Mouse (Mus musculus) MEL (cell line): ENCODE results near the gene Gpr3. TPM values are rescaled to one million over a fixed set of nuclear protein-coding genes. Genes with fewer than 3 reads are reported as not detected.
A peak's percentile ranks its signal among the peaks of the same experiment; 100 is the strongest.

Source experiments
- DNase-seq: peaks from one replicate; pipeline ENCODE4 v3.0.0; 2011; ENCODE audit warnings: low read depth, low spot score
- H3K27ac ChIP-seq: 2 replicates; pipeline ENCODE4 v1.5.1; 2012; ENCODE audit warnings: low read depth, mild to moderate bottlenecking, control low read depth, low read length, moderate library complexity; ENCODE audit not compliant: control insufficient read depth
- H3K27me3 ChIP-seq, 2 experiments: fragments of 150-350 bp in 1 of 2; sonication (generic) in 1 of 2; 2 replicates each; pipeline ENCODE4 v1.6.1; 2012; ENCODE audit warnings: low read length in 2 of 2, mild to moderate bottlenecking in 2 of 2, improper control_type of control experiment in 1 of 2, moderate library complexity in 1 of 2; ENCODE audit not compliant: insufficient read depth in 2 of 2, control insufficient read depth in 1 of 2
- H3K36me3 ChIP-seq, 2 experiments: 2 replicates each; pipeline ENCODE4 v1.6.1; 2012 to 2014; ENCODE audit warnings: low read length in 2 of 2, improper control_type of control experiment in 1 of 2, inconsistent platforms in 1 of 2, mild to moderate bottlenecking in 1 of 2; ENCODE audit not compliant: insufficient read depth in 2 of 2, control insufficient read depth in 1 of 2
- H3K4me1 ChIP-seq, 2 experiments: fragments of 150-350 bp in 1 of 2; sonication (generic) in 1 of 2; 2 replicates each; pipeline ENCODE4 v1.6.1; 2012; ENCODE audit warnings: low read length in 2 of 2, improper control_type of control experiment in 1 of 2, mild to moderate bottlenecking in 1 of 2; ENCODE audit not compliant: insufficient read depth in 2 of 2, control insufficient read depth in 1 of 2
- H3K4me3 ChIP-seq, 2 experiments: fragments of 150-350 bp in 1 of 2; sonication (generic) in 1 of 2; 2 replicates each; pipeline ENCODE4 v1.5.1; 2012; ENCODE audit warnings: low read depth in 2 of 2, low read length in 2 of 2, mild to moderate bottlenecking in 2 of 2, moderate library complexity in 2 of 2, control low read depth in 1 of 2, improper control_type of control experiment in 1 of 2; ENCODE audit not compliant: control insufficient read depth in 1 of 2, insufficient read depth in 1 of 2
- H3K79me2 ChIP-seq: 2 replicates; pipeline ENCODE4 v1.6.1; 2012; ENCODE audit warnings: mild to moderate bottlenecking, low read length, moderate library complexity; ENCODE audit not compliant: control insufficient read depth, poor library complexity, insufficient read depth
- H3K9ac ChIP-seq: 2 replicates; pipeline ENCODE4 v1.6.1; 2012; ENCODE audit warnings: low read depth, mild to moderate bottlenecking, control low read depth, low read length, moderate library complexity; ENCODE audit not compliant: control insufficient read depth, poor library complexity, severe bottlenecking
- H3K9me3 ChIP-seq: fragments of 150-350 bp; sonication (generic); replicated peaks from 2 replicates; pipeline ENCODE4 v1.6.1; 2012; ENCODE audit warnings: mild to moderate bottlenecking, low read length, improper control_type of control experiment, moderate library complexity; ENCODE audit not compliant: insufficient read depth
- CHD1 ChIP-seq: IDR thresholded peaks from 2 replicates; pipeline ENCODE4 v1.6.1; 2012; ENCODE audit warnings: low read depth, mild to moderate bottlenecking, inconsistent platforms, low read length, improper control_type of control experiment
- CTCF ChIP-seq, 3 experiments: IDR thresholded peaks in 2 of 3; conservative IDR thresholded peaks in 1 of 3; 2 replicates each; pipeline ENCODE4 v1.5.1; 2011 to 2012; ENCODE audit warnings: low read length in 3 of 3, low read depth in 2 of 3, mild to moderate bottlenecking in 2 of 3, improper control_type of control experiment in 1 of 3, inconsistent platforms in 1 of 3, mixed read lengths in 1 of 3, moderate library complexity in 1 of 3; ENCODE audit not compliant: control insufficient read depth in 1 of 3, insufficient read depth in 1 of 3, poor library complexity in 1 of 3, severe bottlenecking in 1 of 3
- E2F4 ChIP-seq: IDR thresholded peaks from 2 replicates; pipeline ENCODE4 v1.6.1; 2011; ENCODE audit warnings: low read depth, low read length, improper control_type of control experiment, borderline replicate concordance
- EP300 ChIP-seq, 2 experiments: IDR thresholded peaks; 2 replicates each; pipeline ENCODE4 v1.6.1; 2011; ENCODE audit warnings: improper control_type of control experiment in 2 of 2, low read length in 2 of 2, low read depth in 1 of 2, mild to moderate bottlenecking in 1 of 2
- GABPA ChIP-seq: IDR thresholded peaks from 2 replicates; pipeline ENCODE4 v1.6.1; 2012; ENCODE audit warnings: low read depth, mild to moderate bottlenecking, inconsistent platforms, low read length, improper control_type of control experiment, moderate library complexity
- GATA1 ChIP-seq: IDR thresholded peaks from 2 replicates; pipeline ENCODE4 v1.6.1; 2011; ENCODE audit warnings: low read depth, low read length, improper control_type of control experiment
- HCFC1 ChIP-seq: IDR thresholded peaks from 2 replicates; pipeline ENCODE4 v1.6.1; 2012; ENCODE audit warnings: low read depth, mild to moderate bottlenecking, inconsistent platforms, low read length, improper control_type of control experiment, moderate library complexity
- JUND ChIP-seq: IDR thresholded peaks from 2 replicates; pipeline ENCODE4 v1.6.1; 2011; ENCODE audit warnings: low read depth, mild to moderate bottlenecking, improper control_type of control experiment, low read length
- MAFK ChIP-seq: IDR thresholded peaks from 2 replicates; pipeline ENCODE4 v1.6.1; 2011; ENCODE audit warnings: low read depth, mild to moderate bottlenecking, low read length, improper control_type of control experiment, borderline replicate concordance
- MAX ChIP-seq: IDR thresholded peaks from 2 replicates; pipeline ENCODE4 v1.6.1; 2011; ENCODE audit warnings: low read length, improper control_type of control experiment
- MAZ ChIP-seq: IDR thresholded peaks from 2 replicates; pipeline ENCODE4 v1.6.1; 2012; ENCODE audit warnings: low read depth, mild to moderate bottlenecking, inconsistent platforms, low read length, improper control_type of control experiment
- MEF2A ChIP-seq: IDR thresholded peaks from 2 replicates; pipeline ENCODE4 v1.6.1; 2014; ENCODE audit warnings: low read depth, mild to moderate bottlenecking, inconsistent platforms, low read length, improper control_type of control experiment; ENCODE audit not compliant: poor library complexity, insufficient replicate concordance, severe bottlenecking; ENCODE audit errors: extremely low read depth
- MYB ChIP-seq: IDR thresholded peaks from 2 replicates; pipeline ENCODE4 v1.6.1; 2011; ENCODE audit warnings: mild to moderate bottlenecking, low read depth, low read length, improper control_type of control experiment
- MYC ChIP-seq: IDR thresholded peaks from 2 replicates; pipeline ENCODE4 v1.6.1; 2011; ENCODE audit warnings: low read depth, mild to moderate bottlenecking, low read length, improper control_type of control experiment, moderate library complexity
- NELFE ChIP-seq: IDR thresholded peaks from 2 replicates; pipeline ENCODE4 v1.6.1; 2011; ENCODE audit warnings: low read depth, low read length, improper control_type of control experiment
- NRF1 ChIP-seq: IDR thresholded peaks from 2 replicates; pipeline ENCODE4 v1.6.1; 2014; ENCODE audit warnings: low read depth, mild to moderate bottlenecking, inconsistent platforms, low read length, improper control_type of control experiment, moderate library complexity; ENCODE audit not compliant: poor library complexity, insufficient read depth, severe bottlenecking
- POLR2A ChIP-seq, 2 experiments: IDR thresholded peaks; 2 replicates each; pipeline ENCODE4 v1.6.1; 2011 to 2012; ENCODE audit warnings: low read length in 2 of 2, mild to moderate bottlenecking in 2 of 2, control low read depth in 1 of 2, improper control_type of control experiment in 1 of 2, low read depth in 1 of 2, moderate library complexity in 1 of 2; ENCODE audit not compliant: control insufficient read depth in 1 of 2, insufficient read depth in 1 of 2, poor library complexity in 1 of 2
- POLR2AphosphoS2 ChIP-seq: IDR thresholded peaks from 2 replicates; pipeline ENCODE4 v1.6.1; 2011; ENCODE audit warnings: low read length, improper control_type of control experiment
- POLR2AphosphoS5 ChIP-seq: IDR thresholded peaks from 2 replicates; pipeline ENCODE4 v1.6.1; 2012; ENCODE audit warnings: low read depth, borderline replicate concordance, mild to moderate bottlenecking, inconsistent platforms, low read length, moderate library complexity, mixed read lengths
- RAD21 ChIP-seq: IDR thresholded peaks from 2 replicates; pipeline ENCODE4 v1.6.1; 2011; ENCODE audit warnings: mild to moderate bottlenecking, low read depth, low read length, improper control_type of control experiment
- RCOR1 ChIP-seq: IDR thresholded peaks from 2 replicates; pipeline ENCODE4 v1.6.1; 2012; ENCODE audit warnings: low read depth, mild to moderate bottlenecking, inconsistent platforms, low read length, improper control_type of control experiment
- SIN3A ChIP-seq: IDR thresholded peaks from 2 replicates; pipeline ENCODE4 v1.6.1; 2012; ENCODE audit warnings: low read length, improper control_type of control experiment, inconsistent platforms
- TAL1 ChIP-seq: IDR thresholded peaks from 2 replicates; pipeline ENCODE4 v1.6.1; 2012; ENCODE audit warnings: mild to moderate bottlenecking, inconsistent platforms, low read length, moderate library complexity, mixed read lengths
- TBP ChIP-seq: IDR thresholded peaks from 2 replicates; pipeline ENCODE4 v1.8.0; 2011; ENCODE audit warnings: low read depth, low read length, improper control_type of control experiment
- TCF12 ChIP-seq: IDR thresholded peaks from 2 replicates; pipeline ENCODE4 v1.6.1; 2014; ENCODE audit warnings: low read depth, mild to moderate bottlenecking, inconsistent platforms, low read length, improper control_type of control experiment, moderate library complexity
- UBTF ChIP-seq: IDR thresholded peaks from 2 replicates; pipeline ENCODE4 v1.6.1; 2012; ENCODE audit warnings: low read depth, mild to moderate bottlenecking, inconsistent platforms, low read length, improper control_type of control experiment, moderate library complexity, borderline replicate concordance; ENCODE audit not compliant: insufficient read depth
- USF1 ChIP-seq: IDR thresholded peaks from 2 replicates; pipeline ENCODE4 v1.6.1; 2014; ENCODE audit warnings: low read depth, mild to moderate bottlenecking, inconsistent platforms, low read length, improper control_type of control experiment, moderate library complexity
- ZC3H11A ChIP-seq: IDR thresholded peaks from 2 replicates; pipeline ENCODE4 v1.6.1; 2012; ENCODE audit warnings: low read depth, mild to moderate bottlenecking, inconsistent platforms, low read length, improper control_type of control experiment
- ZKSCAN1 ChIP-seq: IDR thresholded peaks from 2 replicates; pipeline ENCODE4 v1.6.1; 2012; ENCODE audit warnings: low read depth, mild to moderate bottlenecking, inconsistent platforms, low read length, improper control_type of control experiment, moderate library complexity
- polyA plus RNA-seq, 2 experiments: library from polyadenylated mRNA; stranded (reverse) in 1 of 2; unstranded in 1 of 2; fragments of >175 nt in 1 of 2; fragments of >200 nt in 1 of 2; gene quantifications; 2 replicates each; pipeline versions ENCODE4 v1.2.1 to v1.2.4; 2012; ENCODE audit warnings: low replicate concordance in 2 of 2, low read depth in 1 of 2; ENCODE audit not compliant: insufficient read length in 2 of 2, insufficient read depth in 1 of 2, missing spikeins in 1 of 2
- total RNA-seq: library from RNA; depleted of rRNA; stranded (reverse); fragments of 300-350 nt; gene quantifications from 2 replicates; pipeline ENCODE4 v1.2.3, GENCODE M21; 2012

The Gpr3 gene
- total and polyA plus RNA-seq, 3 experiments, result 0.08 to 0.35 TPM; not detected in 1

GRCm38 (mm10) chr4:133202254-133202653 is 10.1 kb downstream of the Gpr3 start:
- no peak overlapping the region for H3K27ac ChIP-seq
- no peak overlapping the region for H3K4me3 ChIP-seq
- no peaks in the 10 kb centered on the region for H3K79me2 ChIP-seq
- no peaks in the 10 kb centered on the region for H3K4me1 ChIP-seq
- no peaks in the 10 kb centered on the region for H3K36me3 ChIP-seq
- no peaks in the 10 kb centered on the region for H3K27me3 ChIP-seq
- no peak for TF ChIP-seq MEF2A
- no peak for TF ChIP-seq NELFE
- no peak for TF ChIP-seq ZKSCAN1
- no peak for TF ChIP-seq GABPA
- TF ChIP-seq UBTF, result no peak
- no peak for TF ChIP-seq CHD1
- no peak for TF ChIP-seq POLR2A (IDR thresholded peaks at IDR 0.05; ENCODE audit: control insufficient read depth in 1 of 2, insufficient read depth in 1 of 2, low read depth in 1 of 2, low read length in 2 of 2, poor library complexity in 1 of 2)
- no peak for TF ChIP-seq POLR2AphosphoS5
- no peak for TF ChIP-seq HCFC1
- TF ChIP-seq MYC, result no peak
- no peak for TF ChIP-seq GATA1
- TF ChIP-seq RAD21, result no peak
- no peak for TF ChIP-seq ZC3H11A
- no peak for TF ChIP-seq E2F4
- H3K9ac ChIP-seq, result no peak overlapping the region
- no peak for DNase-seq
- no peaks in the 10 kb centered on the region for H3K9me3 ChIP-seq

GRCm38 (mm10) chr4:133201006-133201771 is 11.1 kb downstream of the Gpr3 start:
- H3K4me3 ChIP-seq, result no peak overlapping the region
- DNase-seq, result peak; percentile 38
- TF ChIP-seq MEF2A (no peak), USF1 (no peak), CTCF (IDR thresholded peaks at IDR 0.05 in 2 of 3, conservative IDR thresholded peaks at IDR 0.05 in 1 of 3; ENCODE audit: control insufficient read depth in 1 of 3, insufficient read depth in 1 of 3, low read depth in 2 of 3, low read length in 3 of 3, poor library complexity in 1 of 3, severe bottlenecking in 1 of 3) (peak; percentile 17 to 52 (median 42); a peak in 5 of 6 replicates), SIN3A (no peak), NRF1 (no peak), EP300 (IDR thresholded peaks at IDR 0.05; ENCODE audit: low read depth in 1 of 2, low read length in 2 of 2) (no peak), TBP (no peak), GATA1 (no peak), POLR2AphosphoS5 (no peak), MAZ (no peak), MAX (no peak), MYC (no peak), ZKSCAN1 (no peak), RAD21 (peak; percentile 33), POLR2AphosphoS2 (peak; percentile 9; the same call in 1 of the 2 replicates), HCFC1 (no peak), MYB (no peak), CHD1 (no peak), E2F4 (no peak), MAFK (no peak), RCOR1 (no peak), ZC3H11A (no peak; the same call in 1 of the 2 replicates), JUND (no peak), TCF12 (no peak), NELFE (no peak), TAL1 (no peak)

More at GRCm38 (mm10) chr4:133201006-133201771, 11.1 kb downstream of the Gpr3 start:
- Histone ChIP-seq H3K79me2 (no peaks in the 10 kb centered on the region), H3K9ac (no peak overlapping the region), H3K36me3 (no peaks in the 10 kb centered on the region), H3K4me1 (no peaks in the 10 kb centered on the region), H3K9me3 (no peaks in the 10 kb centered on the region), H3K27me3 (no peaks in the 10 kb centered on the region), H3K27ac (no peak overlapping the region)
